Mouse (Mus musculus) c-Kit-positive CD71-positive TER-119-positive erythroid progenitor cells, embryonic 14.5 days (primary cell): Measurements from ENCODE around the gene Npr1.

Experiments used
- DNase-seq: peaks from one replicate; pipeline ENCODE4 v3.0.0-alpha.2; 2013; ENCODE audit warnings: low spot score

The Npr1 gene

GRCm38 (mm10) chr3:90475831-90476611 lies 10.4 kb upstream of the Npr1 start, which contains the start of gene Ilf2:
Ilf2 (plus strand) TSS chr3:90476126.
- DNase-seq, result peak; percentile 98

- DNase-seq, result no peak
Observed at GRCm38 (mm10) chr3:90475151-90475830, 9.6 kb upstream of the Npr1 start.

DNA sequence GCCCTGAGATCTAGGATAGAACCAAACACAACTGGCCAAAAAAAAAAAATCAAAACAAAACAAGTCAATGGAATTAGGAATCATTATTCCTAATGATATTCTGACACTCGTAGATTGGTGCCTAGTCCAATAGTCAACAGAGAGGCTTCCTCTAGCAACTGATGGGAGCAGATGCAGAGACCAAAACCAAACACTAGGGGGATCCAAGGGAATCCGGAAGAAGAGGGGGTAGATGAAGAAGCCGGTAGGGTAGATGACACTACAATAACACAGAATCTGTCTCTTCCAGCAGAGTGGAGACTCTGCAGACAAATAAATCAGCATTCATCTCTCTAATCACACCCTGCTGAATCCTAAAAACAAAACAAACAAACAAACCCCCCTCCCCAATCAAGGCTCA lies 6.5 kb upstream of the Npr1 start:
- peak; percentile 55 for DNase-seq

DNA sequence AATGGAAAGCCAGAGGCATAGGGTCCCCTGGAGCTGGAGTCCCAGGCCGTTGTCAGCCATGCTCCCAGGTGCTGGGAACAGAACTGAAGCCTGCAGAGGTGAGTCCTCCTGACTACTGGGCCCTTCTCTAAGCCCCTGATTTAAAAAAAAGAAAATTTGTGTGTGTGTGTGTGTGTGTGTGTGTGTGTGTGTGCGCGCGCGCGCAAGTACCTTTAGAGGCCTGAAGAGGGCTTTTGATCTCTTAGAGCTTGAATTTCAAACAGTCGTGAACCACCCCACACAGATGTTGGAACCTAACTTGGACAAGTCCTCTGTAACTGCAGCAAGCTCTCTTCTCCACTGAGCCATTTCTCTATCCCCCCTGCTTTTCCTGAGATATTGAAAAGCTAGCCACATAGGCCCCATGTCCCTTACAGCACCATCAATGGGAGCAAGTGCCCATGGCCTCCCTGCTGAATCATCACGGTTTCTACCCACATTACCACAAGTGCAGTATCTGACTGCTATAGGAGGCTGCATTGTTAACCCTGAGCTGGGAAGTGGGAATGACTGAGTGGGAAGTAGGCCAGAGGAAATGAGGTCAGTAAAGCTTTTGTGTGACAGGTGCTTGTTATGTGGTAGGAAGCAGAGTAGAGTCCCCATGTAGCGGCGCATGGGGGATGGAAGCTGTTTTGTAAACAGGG lies 2.1 kb upstream of the Npr1 start:
- DNase-seq, result no peak

DNA sequence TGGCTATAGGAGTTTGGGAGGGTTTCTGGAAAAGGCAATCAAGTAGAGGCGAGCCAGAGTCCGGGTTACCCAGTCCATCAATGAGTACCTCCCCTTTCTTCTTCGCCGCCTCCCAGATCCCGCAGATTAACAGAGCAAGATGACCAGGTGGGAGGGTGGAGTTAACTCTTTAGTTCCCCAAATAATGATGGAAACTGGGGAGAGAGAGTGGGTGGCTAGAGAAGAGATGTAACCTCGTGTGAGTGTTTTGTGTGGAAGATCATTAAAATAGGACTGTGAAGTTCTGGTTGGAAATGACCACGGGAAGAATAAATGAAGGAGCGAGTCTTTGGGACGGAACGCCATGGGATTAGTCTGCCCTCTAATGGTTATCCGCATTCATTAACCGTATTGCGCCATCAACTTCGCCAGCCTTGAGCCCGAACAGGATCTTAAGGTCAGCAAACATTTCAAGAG lies 673 bp upstream of the Npr1 start:
- peak; percentile 42 for DNase-seq

DNA sequence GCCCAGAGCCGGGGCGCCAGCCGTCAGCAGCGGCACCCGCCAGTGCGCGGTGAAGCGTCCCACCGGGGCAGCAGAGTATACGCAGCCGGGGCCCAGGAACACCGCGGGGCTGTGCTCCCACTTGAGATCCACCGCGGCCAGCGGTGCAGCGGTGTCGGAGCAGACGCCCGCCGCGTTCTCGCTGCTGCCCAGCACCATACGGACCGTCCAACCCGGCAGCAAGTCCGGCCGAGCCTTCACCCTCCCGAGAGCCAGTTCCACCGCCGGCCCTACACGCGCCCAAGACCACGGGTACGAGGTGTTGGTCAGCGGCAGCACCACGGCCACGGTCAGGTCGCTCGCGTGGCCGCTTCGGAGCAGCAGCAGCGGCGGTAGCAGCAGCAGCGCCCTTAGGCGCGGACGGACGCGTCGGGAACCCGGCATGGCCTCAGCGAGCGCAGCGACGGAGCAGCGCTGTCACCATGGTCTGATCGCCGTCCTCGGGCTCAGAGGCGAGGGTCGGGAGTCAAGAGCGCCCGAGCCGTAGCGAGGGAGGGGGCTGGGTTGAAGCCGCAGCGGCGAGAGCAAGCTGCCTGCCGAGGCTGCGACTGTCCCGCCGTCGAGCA lies 483 bp downstream of the Npr1 start:
- DNase-seq, result no peak

DNA sequence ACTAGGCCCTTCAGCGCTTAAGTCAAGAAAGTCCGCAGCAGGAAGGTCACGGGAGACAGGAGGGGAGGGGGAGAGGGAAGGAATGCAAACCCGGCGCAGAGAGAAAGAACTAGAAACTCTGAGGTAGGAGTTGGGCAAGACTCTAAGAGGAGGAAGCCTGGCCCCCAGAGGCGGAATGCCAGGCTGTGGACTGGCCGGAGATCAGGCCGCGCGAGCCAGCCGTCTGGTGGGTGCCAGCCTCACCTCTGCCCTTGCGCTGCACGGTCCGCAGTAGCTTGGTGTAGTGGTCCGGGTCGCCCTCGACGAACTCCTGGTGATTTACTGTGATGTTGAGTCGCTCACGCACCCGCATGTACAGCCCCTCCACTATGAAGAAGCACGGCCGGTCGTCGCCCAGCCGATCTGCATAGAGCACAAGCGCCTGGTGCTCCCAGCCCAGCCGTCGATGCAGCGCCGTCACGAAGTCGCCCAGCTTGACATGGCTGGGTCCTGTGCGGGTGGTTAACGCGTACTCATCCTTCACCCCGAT lies 1.1 kb downstream of the Npr1 start:
- no peak for DNase-seq

GRCm38 (mm10) chr3:90462579-90462978 lies 3.1 kb downstream of the Npr1 start:
- no peak for DNase-seq

DNA sequence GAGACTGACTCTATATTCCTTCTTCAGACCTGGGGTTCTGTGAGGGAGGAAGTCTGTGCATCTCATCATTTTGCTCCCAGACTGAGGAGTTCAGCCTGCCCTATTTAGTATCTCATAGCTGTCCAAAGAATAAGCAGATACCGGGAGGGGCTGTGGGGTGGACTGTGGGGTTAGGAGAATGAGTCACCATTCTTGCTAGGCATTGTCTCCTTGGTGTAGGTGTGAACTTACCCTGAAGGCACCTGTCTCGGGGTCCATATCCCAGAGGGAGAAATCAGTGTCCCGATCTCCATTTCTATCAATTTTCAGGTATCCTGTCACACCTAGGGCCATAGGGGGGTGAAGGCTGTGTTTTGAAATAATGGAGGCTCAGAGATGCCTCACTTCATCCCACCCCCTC lies 3.7 kb downstream of the Npr1 start:
- DNase-seq, result no peak

DNA sequence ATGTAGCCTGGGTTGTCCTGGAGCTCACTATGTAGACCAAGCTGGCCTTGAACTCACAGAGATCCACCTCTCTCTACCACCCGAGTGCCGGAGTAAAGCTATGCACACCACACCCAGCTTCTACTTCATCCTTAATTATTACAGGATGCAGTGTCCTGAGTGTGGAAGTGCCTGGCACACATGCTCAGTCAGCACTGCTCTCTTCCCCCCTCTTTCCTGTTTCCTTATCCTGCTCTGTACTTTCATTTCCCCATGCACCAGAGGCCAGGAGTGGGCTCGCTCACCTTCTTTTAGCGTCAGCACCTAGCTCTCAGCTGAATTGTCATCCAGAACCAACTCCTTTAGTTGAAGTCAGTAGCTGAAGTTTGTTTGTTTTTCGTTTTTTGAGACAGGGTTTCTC lies 5.4 kb downstream of the Npr1 start:
- no peak for DNase-seq

DNA sequence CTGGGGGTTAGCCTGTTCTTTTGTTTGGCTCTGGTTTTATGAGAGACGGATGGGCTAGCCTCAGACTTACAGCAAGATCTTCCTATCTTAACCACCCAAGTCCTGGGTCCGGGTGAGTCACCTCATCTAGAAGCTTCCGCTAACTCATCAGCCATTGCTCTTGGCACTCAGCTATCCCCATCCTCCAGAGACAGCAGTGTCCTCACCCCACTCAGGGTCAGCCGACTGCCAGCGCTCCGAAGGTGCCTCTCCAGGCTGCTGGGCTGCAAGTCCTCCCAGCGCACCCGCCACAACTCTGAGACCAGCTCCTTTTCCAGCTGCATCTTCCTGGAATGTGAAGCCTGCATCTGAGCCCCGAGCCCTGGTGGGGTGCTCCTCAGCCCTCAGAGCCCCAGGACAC lies 5.9 kb downstream of the Npr1 start:
- DNase-seq, result no peak

- DNase-seq, result no peak
Observed at GRCm38 (mm10) chr3:90454931-90455330, 10.7 kb downstream of the Npr1 start.

DNA sequence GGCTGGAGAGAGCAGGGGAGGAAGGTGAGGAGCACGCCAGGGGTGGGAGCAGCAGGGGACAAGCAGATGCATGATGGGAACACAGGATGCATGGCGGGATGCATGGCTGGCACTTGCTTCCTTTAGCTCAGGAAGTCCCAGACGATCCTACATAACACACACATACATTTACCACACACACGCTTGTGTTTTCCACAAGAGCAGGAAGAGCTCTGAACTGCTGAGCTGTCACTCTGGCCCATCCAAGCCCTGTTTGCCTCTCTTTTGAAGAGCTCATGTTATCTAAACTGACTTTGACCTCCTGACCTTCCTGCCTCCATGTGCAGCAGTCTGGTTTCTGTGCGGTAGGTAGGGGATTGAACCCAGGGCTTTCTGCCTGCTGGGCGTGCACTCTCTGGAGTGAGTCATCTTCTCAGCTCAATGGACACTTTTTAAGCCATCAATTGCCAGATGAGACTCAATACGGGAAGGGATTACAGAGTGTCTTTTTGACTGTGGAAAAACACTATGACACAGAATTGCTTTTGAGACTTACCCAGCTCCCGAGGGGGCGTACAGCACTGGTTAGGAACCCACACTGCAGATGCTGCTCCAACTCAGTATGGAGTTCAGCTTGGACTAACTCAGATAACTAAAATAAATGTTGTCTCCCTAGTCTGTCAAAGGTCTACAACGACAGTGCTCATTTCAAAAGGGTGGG lies 14.1 kb downstream of the Npr1 start:
- no peak for DNase-seq

- no peak for DNase-seq
Observed at GRCm38 (mm10) chr3:90450874-90451273, 14.8 kb downstream of the Npr1 start.

DNA sequence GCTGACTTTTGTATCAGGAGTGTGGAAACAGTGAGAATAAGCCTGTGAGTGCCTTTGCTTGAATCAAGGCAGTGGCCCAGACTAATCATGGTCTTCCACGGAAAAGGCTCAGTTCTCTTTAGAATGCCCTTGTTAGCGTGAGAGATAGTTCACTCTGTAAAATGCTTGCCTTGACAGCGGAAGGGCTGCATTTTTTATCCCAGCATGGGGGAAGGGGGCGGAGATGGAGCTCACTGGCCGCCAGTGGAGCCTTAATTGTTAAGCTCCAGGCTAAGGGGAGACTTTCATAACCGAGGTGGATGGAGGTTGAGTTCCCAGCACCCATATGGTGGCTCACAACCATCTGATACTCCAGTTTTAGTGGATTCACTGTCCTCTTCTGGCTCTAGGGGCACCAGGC lies 17.0 kb downstream of the Npr1 start:
- no peak for DNase-seq

GRCm38 (mm10) chr3:90447123-90447494 lies 18.6 kb downstream of the Npr1 start:
- no peak for DNase-seq

- no peak for DNase-seq
Observed at GRCm38 (mm10) chr3:90446389-90447122, 19.1 kb downstream of the Npr1 start.

DNA sequence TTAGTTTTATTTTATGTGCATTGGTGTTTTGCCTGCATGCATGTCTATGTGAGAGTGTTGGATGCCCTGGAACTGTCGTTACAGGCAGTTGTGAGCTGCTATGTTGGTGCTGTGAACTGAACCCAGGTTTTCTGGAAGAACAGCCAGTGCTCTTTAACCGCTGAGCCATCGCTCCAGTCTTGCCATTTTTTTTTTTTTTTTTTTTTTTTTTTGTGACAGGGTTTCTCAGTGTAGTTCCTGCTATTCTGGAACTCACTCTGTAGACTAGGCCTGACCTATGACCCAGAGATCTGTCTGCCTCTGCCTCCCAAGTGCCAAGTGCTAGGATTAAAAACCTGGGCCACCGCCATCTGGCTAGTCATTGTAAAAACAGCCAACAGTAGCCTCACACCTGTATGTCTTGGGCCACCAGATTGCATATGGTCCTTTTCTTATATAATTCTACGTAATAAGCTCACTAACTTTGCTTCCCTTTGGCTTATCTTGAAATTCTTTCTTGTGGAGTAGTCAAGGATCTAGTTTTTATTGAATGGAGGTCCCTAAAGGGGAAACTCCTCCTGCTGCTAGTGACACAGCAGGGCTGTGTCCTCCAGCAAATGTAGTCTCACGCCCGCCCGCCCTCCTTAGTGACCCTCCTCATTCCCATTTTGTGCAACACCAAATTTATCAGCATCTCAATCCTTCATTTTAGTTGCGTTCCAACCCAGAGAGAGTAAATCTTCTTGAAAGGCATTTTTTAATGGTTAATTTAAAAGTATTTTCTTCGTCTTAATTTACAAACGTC lies 20.1 kb downstream of the Npr1 start:
- DNase-seq, result no peak

DNA sequence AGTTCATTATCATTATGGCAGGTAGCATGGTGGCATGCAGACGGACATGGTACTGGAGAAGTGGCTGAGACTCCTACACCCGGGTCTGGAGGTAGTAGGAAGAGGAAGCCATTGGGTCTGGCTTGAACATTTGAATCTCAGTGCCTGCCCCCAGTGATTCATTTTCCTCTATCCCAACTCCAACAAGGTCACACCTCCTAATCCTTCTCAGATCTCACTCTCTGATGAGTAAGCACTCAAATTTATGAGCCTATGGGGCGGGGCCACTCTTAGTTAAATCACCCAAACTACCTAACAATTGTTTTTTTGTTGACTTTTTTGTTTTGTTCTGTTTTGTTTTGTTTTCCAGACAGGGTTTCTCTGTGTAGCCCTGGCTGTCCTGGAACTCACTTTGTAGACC lies 21.7 kb downstream of the Npr1 start:
- no peak for DNase-seq

- DNase-seq, result no peak
Observed at GRCm38 (mm10) chr3:90440756-90441155, 24.9 kb downstream of the Npr1 start.
